Mouse (Mus musculus): ENCODE measurements at regions not wholly inside any gene's neighbourhood (a gene's known extent, or its start where the extent isn't known, plus 50 kb on each side); places are given as distances from the start of the nearest gene placed in this dataset.
"Not testable (repeated sequence)": the region's sequence is repeated elsewhere in the genome, so short reads cannot be mapped to it uniquely, and the experiment has no call there.

- no peak for DNase-seq (ENCODE audit: low read depth, low spot score)
- Histone ChIP-seq H3K36me3 (ENCODE audit: control insufficient read depth, insufficient read depth, low read length, poor library complexity, severe bottlenecking) (no peaks in the 10 kb centered on the region), H3K27me3 (ENCODE audit: control insufficient read depth, insufficient read depth, low read length, poor library complexity, severe bottlenecking) (no peaks in the 10 kb centered on the region)
Observed at GRCm38 (mm10) chr14:104114986-104115951, 271.1 kb upstream of the Ednrb start.

- no peak for DNase-seq (ENCODE audit: low read depth, low spot score)
- Histone ChIP-seq H3K27me3 (ENCODE audit: control insufficient read depth, insufficient read depth, low read length, poor library complexity, severe bottlenecking) (no peaks in the 10 kb centered on the region), H3K36me3 (ENCODE audit: control insufficient read depth, insufficient read depth, low read length, poor library complexity, severe bottlenecking) (no peaks in the 10 kb centered on the region)
Observed at GRCm38 (mm10) chr14:104114182-104114581, 270.0 kb upstream of the Ednrb start.

- Histone ChIP-seq H3K36me3 (ENCODE audit: control insufficient read depth, insufficient read depth, low read length, poor library complexity, severe bottlenecking) (no peaks in the 10 kb centered on the region), H3K27me3 (ENCODE audit: control insufficient read depth, insufficient read depth, low read length, poor library complexity, severe bottlenecking) (no peaks in the 10 kb centered on the region)
- DNase-seq (ENCODE audit: low read depth, low spot score): no peak
Observed at GRCm38 (mm10) chr14:104113448-104113847, 269.2 kb upstream of the Ednrb start.

- no peaks in the 10 kb centered on the region for H3K36me3 ChIP-seq (ENCODE audit: control insufficient read depth, insufficient read depth, low read length, poor library complexity, severe bottlenecking)
- no peaks in the 10 kb centered on the region for H3K27me3 ChIP-seq (ENCODE audit: control insufficient read depth, insufficient read depth, low read length, poor library complexity, severe bottlenecking)
- DNase-seq (ENCODE audit: low read depth, low spot score): no peak
Observed at GRCm38 (mm10) chr14:104086381-104086780, 242.2 kb upstream of the Ednrb start.

GRCm38 (mm10) chr14:104064199-104064598, 220.0 kb upstream of the Ednrb start:
- not testable (repeated sequence) for H3K27me3 ChIP-seq (ENCODE audit: control insufficient read depth, insufficient read depth, low read length, poor library complexity, severe bottlenecking); H3K36me3 ChIP-seq (ENCODE audit: control insufficient read depth, insufficient read depth, low read length, poor library complexity, severe bottlenecking); DNase-seq (ENCODE audit: low read depth, low spot score)

GRCm38 (mm10) chr14:104053697-104054096, 209.5 kb upstream of the Ednrb start:
- DNase-seq (ENCODE audit: low read depth, low spot score): no peak

GRCm38 (mm10) chr14:104038628-104039325, 194.6 kb upstream of the Ednrb start:
- DNase-seq (ENCODE audit: low read depth, low spot score): peak; percentile 49
- Histone ChIP-seq H3K36me3 (ENCODE audit: control insufficient read depth, insufficient read depth, low read length, poor library complexity, severe bottlenecking) (no peaks in the 10 kb centered on the region), H3K27me3 (ENCODE audit: control insufficient read depth, insufficient read depth, low read length, poor library complexity, severe bottlenecking) (no peaks in the 10 kb centered on the region)

More at GRCm38 (mm10) chr14:104053697-104054096, 209.5 kb upstream of the Ednrb start:
- H3K27me3 ChIP-seq (ENCODE audit: control insufficient read depth, insufficient read depth, low read length, poor library complexity, severe bottlenecking): no peaks in the 10 kb centered on the region
- H3K36me3 ChIP-seq (ENCODE audit: control insufficient read depth, insufficient read depth, low read length, poor library complexity, severe bottlenecking): no peaks in the 10 kb centered on the region

- Histone ChIP-seq H3K36me3 (ENCODE audit: control insufficient read depth, insufficient read depth, low read length, poor library complexity, severe bottlenecking) (no peaks in the 10 kb centered on the region), H3K27me3 (ENCODE audit: control insufficient read depth, insufficient read depth, low read length, poor library complexity, severe bottlenecking) (no peaks in the 10 kb centered on the region)
- DNase-seq (ENCODE audit: low read depth, low spot score): peak; percentile 9
Observed at GRCm38 (mm10) chr14:104033606-104034005, 189.4 kb upstream of the Ednrb start.

- H3K27me3 ChIP-seq (ENCODE audit: control insufficient read depth, insufficient read depth, low read length, poor library complexity, severe bottlenecking): no peaks in the 10 kb centered on the region
- no peaks in the 10 kb centered on the region for H3K36me3 ChIP-seq (ENCODE audit: control insufficient read depth, insufficient read depth, low read length, poor library complexity, severe bottlenecking)
- DNase-seq (ENCODE audit: low read depth, low spot score): no peak
Observed at GRCm38 (mm10) chr14:104030784-104031470, 186.7 kb upstream of the Ednrb start.

- H3K36me3 ChIP-seq (ENCODE audit: control insufficient read depth, insufficient read depth, low read length, poor library complexity, severe bottlenecking): no peaks in the 10 kb centered on the region
- DNase-seq (ENCODE audit: low read depth, low spot score): no peak
- H3K27me3 ChIP-seq (ENCODE audit: control insufficient read depth, insufficient read depth, low read length, poor library complexity, severe bottlenecking): no peaks in the 10 kb centered on the region
Observed at GRCm38 (mm10) chr14:104029668-104030530, 185.7 kb upstream of the Ednrb start.

- no peak for DNase-seq (ENCODE audit: low read depth, low spot score)
- Histone ChIP-seq H3K36me3 (ENCODE audit: control insufficient read depth, insufficient read depth, low read length, poor library complexity, severe bottlenecking) (no peaks in the 10 kb centered on the region), H3K27me3 (ENCODE audit: control insufficient read depth, insufficient read depth, low read length, poor library complexity, severe bottlenecking) (no peaks in the 10 kb centered on the region)
Observed at GRCm38 (mm10) chr14:104027900-104028285, 183.7 kb upstream of the Ednrb start.

- Histone ChIP-seq H3K36me3 (ENCODE audit: control insufficient read depth, insufficient read depth, low read length, poor library complexity, severe bottlenecking) (no peaks in the 10 kb centered on the region), H3K27me3 (ENCODE audit: control insufficient read depth, insufficient read depth, low read length, poor library complexity, severe bottlenecking) (no peaks in the 10 kb centered on the region)
- DNase-seq (ENCODE audit: low read depth, low spot score): peak; percentile 46
Observed at GRCm38 (mm10) chr14:104027077-104027899, 183.1 kb upstream of the Ednrb start.

GRCm38 (mm10) chr14:104008538-104008937, 164.3 kb upstream of the Ednrb start:
- Histone ChIP-seq H3K27me3 (ENCODE audit: control insufficient read depth, insufficient read depth, low read length, poor library complexity, severe bottlenecking) (no peaks in the 10 kb centered on the region), H3K36me3 (ENCODE audit: control insufficient read depth, insufficient read depth, low read length, poor library complexity, severe bottlenecking) (no peaks in the 10 kb centered on the region)
- DNase-seq (ENCODE audit: low read depth, low spot score): no peak
